Mouse (Mus musculus) bone marrow macrophage, adult 2 months (primary cell): ENCODE data around the gene Zfp3.

Source experiments
- CTCF ChIP-seq: IDR thresholded peaks from 2 replicates; pipeline ENCODE4 v1.5.1; 2012; ENCODE audit warnings: low read depth, mild to moderate bottlenecking, low read length, moderate library complexity
- POLR2A ChIP-seq: IDR thresholded peaks from 2 replicates; pipeline ENCODE4 v1.6.1; 2012; ENCODE audit warnings: mild to moderate bottlenecking, low read depth, low read length, borderline replicate concordance

GRCm38 (mm10) chr11:70752337-70753017 lies 11.5 kb upstream of the Zfp3 start:
- no peak for TF ChIP-seq POLR2A
- TF ChIP-seq CTCF = no peak
